8 mouse cellular contexts compared by ENCODE assay signal in genomic region chr2:126996737-126997136, GRCm38 (mm10). TPM values are rescaled to one million over a fixed set of nuclear protein-coding genes. Genes with fewer than 3 reads are reported as not detected.
DNase-seq lines count a peak whose midpoint lies in the region; ATAC-seq and TF ChIP-seq lines count a peak whose summit lies in the region.

No protein-coding gene starts in this region.

- peak; percentile 12 for DNase-seq in hindbrain, embryonic 10.5 days (ENCODE audit: low spot score)
- peak; percentile 75 for DNase-seq in R1 (ENCODE audit: low read depth, low spot score)
- DNase-seq in embryo, embryonic 11 days, result peak; percentile 74
- peak; percentile 69 to 83 for DNase-seq in kidney, postnatal 25 days
- DNase-seq in lung, postnatal 0 days (ENCODE audit: low spot score), result peak; percentile 93
- DNase-seq in yolk sac, embryonic 10.5 days (ENCODE audit: low spot score), result peak; percentile 31

- H3K36me3 ChIP-seq in hindbrain, embryonic 10.5 days, result no peaks in the 10 kb centered on the region
- H3K36me3 ChIP-seq in hindbrain, embryonic 12.5 days, result no peaks in the 10 kb centered on the region
- H3K36me3 ChIP-seq in heart, embryonic 16.5 days (ENCODE audit: control insufficient read depth, insufficient read depth), result no peaks in the 10 kb centered on the region
- H3K36me3 ChIP-seq in lung, postnatal 0 days (ENCODE audit: insufficient read depth, low read length), result no peaks in the 10 kb centered on the region

- H3K9ac ChIP-seq in hindbrain, embryonic 12.5 days, result no peak overlapping the region
- H3K9ac ChIP-seq in heart, embryonic 16.5 days (ENCODE audit: low read length), result peak overlapping the region; percentile 53
- H3K9ac ChIP-seq in lung, postnatal 0 days (replicated peaks; ENCODE audit: low read depth), result no peak overlapping the region

- no peaks in the 10 kb centered on the region for H3K27me3 ChIP-seq in hindbrain, embryonic 10.5 days (ENCODE audit: insufficient read depth, poor library complexity, severe bottlenecking)
- no peaks in the 10 kb centered on the region for H3K27me3 ChIP-seq in hindbrain, embryonic 12.5 days
- H3K27me3 ChIP-seq in heart, embryonic 16.5 days (ENCODE audit: control insufficient read depth, insufficient read depth, low read length), result no peaks in the 10 kb centered on the region
- H3K27me3 ChIP-seq in lung, postnatal 0 days (replicated peaks; ENCODE audit: insufficient read depth, low read length), result no peaks in the 10 kb centered on the region

- peak; percentile 92 for TF ChIP-seq CTCF in lung, postnatal 0 days (IDR thresholded peaks at IDR 0.05)

- no peak overlapping the region for H3K4me2 ChIP-seq in hindbrain, embryonic 12.5 days (replicated peaks)
- peak overlapping the region; percentile 52 for H3K4me2 ChIP-seq in heart, embryonic 16.5 days (ENCODE audit: low read depth, low read length)
- no peak overlapping the region; the same call in 1 of the 2 replicates for H3K4me2 ChIP-seq in lung, postnatal 0 days (replicated peaks; ENCODE audit: low read depth, low read length)

- 28% methylated on average over 5 of the region's 5 CpGs for WGBS in hindbrain, embryonic 10.5 days
- 30% methylated on average over 5 of the region's 5 CpGs for WGBS in hindbrain, embryonic 12.5 days
- 15% methylated on average over 5 of the region's 5 CpGs for WGBS in heart, embryonic 16.5 days
- WGBS in lung, postnatal 0 days, result 13% methylated on average over 5 of the region's 5 CpGs

- no peaks in the 10 kb centered on the region for H3K9me3 ChIP-seq in hindbrain, embryonic 10.5 days
- no peaks in the 10 kb centered on the region for H3K9me3 ChIP-seq in hindbrain, embryonic 12.5 days (replicated peaks)
- no peaks in the 10 kb centered on the region for H3K9me3 ChIP-seq in heart, embryonic 16.5 days (replicated peaks; ENCODE audit: control insufficient read depth, low read length)
- no peaks in the 10 kb centered on the region for H3K9me3 ChIP-seq in lung, postnatal 0 days (ENCODE audit: low read length)

- H3K4me1 ChIP-seq in hindbrain, embryonic 10.5 days (replicated peaks), result 0 out of 2 replicates have a peak, but pooled peaks cover 2% of the 10 kb centered on the region
- no peaks in the 10 kb centered on the region for H3K4me1 ChIP-seq in hindbrain, embryonic 12.5 days
- H3K4me1 ChIP-seq in heart, embryonic 16.5 days (ENCODE audit: control insufficient read depth, insufficient read depth, low read length), result no peaks in the 10 kb centered on the region
- no peaks in the 10 kb centered on the region for H3K4me1 ChIP-seq in lung, postnatal 0 days (ENCODE audit: insufficient read depth, low read depth, low read length)

- H3K27ac ChIP-seq in hindbrain, embryonic 10.5 days, result no peak overlapping the region
- H3K27ac ChIP-seq in hindbrain, embryonic 12.5 days, result no peak overlapping the region
- H3K27ac ChIP-seq in heart, embryonic 16.5 days (ENCODE audit: low read length), result no peak overlapping the region
- no peak overlapping the region for H3K27ac ChIP-seq in lung, postnatal 0 days (ENCODE audit: low read length)

- no peak overlapping the region for H3K4me3 ChIP-seq in hindbrain, embryonic 10.5 days
- no peak overlapping the region for H3K4me3 ChIP-seq in hindbrain, embryonic 12.5 days
- no peak overlapping the region for H3K4me3 ChIP-seq in heart, embryonic 16.5 days (ENCODE audit: low read length)
- H3K4me3 ChIP-seq in lung, postnatal 0 days (ENCODE audit: low read depth, low read length), result no peak overlapping the region

- TF ChIP-seq EP300 in lung, postnatal 0 days (IDR thresholded peaks at IDR 0.05), result no peak

- ATAC-seq in hindbrain, embryonic 12.5 days (ENCODE audit: low FRiP score), result no peak
- peak; percentile 60; the same call in 1 of the 2 replicates for ATAC-seq in heart, embryonic 16.5 days (replicated peaks; ENCODE audit: extremely low read depth, insufficient read depth, low FRiP score)
- ATAC-seq in lung, postnatal 0 days, result peak; percentile 81

RNA-seq across cellular contexts. Expression of gene Ap4e1, which starts 11.8 kb away (rescaled TPM):
- polyA plus RNA-seq in hindbrain, embryonic 10.5 days (2016; fragmentation: Nextera tagmentation; extraction: Ambion mirVana), result 12.5 and 13.1 TPM in 2 replicates
- 12.9 and 14.9 TPM in 2 replicates for polyA plus RNA-seq in hindbrain, embryonic 12.5 days (2016; fragmentation: Nextera tagmentation; extraction: Ambion mirVana)
- 8.1 and 9.2 TPM in 2 replicates for polyA plus RNA-seq in heart, embryonic 16.5 days (2015; fragmentation: Nextera tagmentation; extraction: Ambion mirVana)
- polyA plus RNA-seq in lung, postnatal 0 days (2015; fragmentation: Nextera tagmentation; extraction: Ambion mirVana), result 4.8 and 5.5 TPM in 2 replicates

Comparison
In these comparisons a context has a peak if more than half of its experiments do, and no peak if none do; other contexts are left out.
1. DNase-seq: peak in every context shown above with its lines; median percentile 93 in lung, postnatal 0 days; 76 in kidney, postnatal 25 days; 75 in R1; 74 in embryo, embryonic 11 days; 31 in yolk sac, embryonic 10.5 days; 12 in hindbrain, embryonic 10.5 days.